Mouse (Mus musculus): ENCODE measurements around the gene Pnlip. TPM values are rescaled to one million over a fixed set of nuclear protein-coding genes. Genes with fewer than 3 reads are reported as not detected.

Pnlip gene
- not detected for polyA plus RNA-seq (2017; shearing (Covaris generic))

DNA sequence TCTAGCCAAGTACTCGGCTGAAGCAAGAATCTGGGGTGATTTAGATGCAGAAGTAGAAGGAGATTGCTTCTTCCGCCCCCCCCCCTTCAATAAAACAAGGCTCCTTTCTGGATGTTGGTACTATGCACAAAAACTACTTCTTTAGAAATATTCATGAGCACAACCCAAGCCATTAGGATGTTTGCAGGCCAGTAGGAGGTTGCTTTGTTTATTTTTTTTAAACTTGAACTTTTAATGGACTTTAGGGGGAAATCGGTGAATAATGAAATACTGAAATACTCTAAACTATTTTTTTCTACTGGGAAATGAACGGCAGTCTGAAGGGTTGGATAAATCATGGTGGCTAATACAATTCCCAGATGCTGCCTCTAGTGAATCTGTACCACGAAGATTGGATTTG, at the start of gene Pnlip:
Gene Pnlip, plus strand, starts transcription at position 301 of the 400 bp plus-strand sequence.

DNA sequence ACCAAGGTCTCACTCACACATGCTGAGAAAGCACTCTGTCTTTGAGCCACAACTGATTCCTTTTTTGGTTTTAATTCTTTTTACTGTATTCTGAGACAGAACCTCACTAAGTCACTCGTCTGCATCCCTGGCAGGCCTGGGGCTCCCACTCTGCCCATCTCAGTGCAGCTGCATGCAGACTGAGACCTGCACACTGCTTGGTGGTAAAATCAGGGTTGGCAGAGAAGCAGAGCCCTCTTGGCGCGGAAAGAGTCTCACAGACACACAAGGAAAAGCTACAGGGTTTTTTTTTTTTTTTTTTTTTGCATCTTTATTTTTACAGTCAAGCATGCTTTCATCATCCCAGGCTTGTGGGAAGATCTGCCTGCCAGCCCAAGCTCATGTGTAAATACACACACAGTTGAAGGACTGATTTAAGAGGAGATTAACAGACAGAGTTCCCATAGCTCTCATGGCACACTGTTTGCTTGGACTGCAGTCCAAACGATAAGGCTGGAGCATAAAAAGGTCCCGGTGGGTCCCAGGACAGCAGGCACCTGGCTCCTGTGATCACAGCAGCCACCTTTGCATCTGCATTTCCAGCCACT, 76.2 kb downstream of the Pnlip start, which contains the start of gene Pnliprp1:
Gene Pnliprp1, plus strand, starts transcription at position 443 of the 587 bp plus-strand sequence.

Other genes with a start within 250 kb of the Pnlip start
- 1 to 10 TPM in 1 of 2 experiments, under 1 TPM in 1; 0.91 to 1.5 TPM for gene Gfra1, start 196.6 kb upstream of the Pnlip start, polyA plus RNA-seq (2017; shearing (Covaris generic))
- not detected for gene Ccdc172, start 140.5 kb upstream of the Pnlip start, polyA plus RNA-seq (2017; shearing (Covaris generic))
- under 1 TPM; 0.45 to 0.50 TPM for gene Pnliprp1, start 76.4 kb downstream of the Pnlip start, polyA plus RNA-seq (2017; shearing (Covaris generic))
- under 1 TPM in 1 of 2 experiments, not detected in 1; 0.18 TPM for gene Pnliprp2, start 107.2 kb downstream of the Pnlip start, polyA plus RNA-seq (2017; shearing (Covaris generic))
- gene 1700019N19Rik, start 142.0 kb downstream of the Pnlip start, polyA plus RNA-seq (2017; shearing (Covaris generic)) = not detected